Mouse (Mus musculus): ENCODE data around the gene Ankrd44.

- TF ChIP-seq CTCF (IDR thresholded peaks at IDR 0.05; ENCODE audit: low read depth, low read length) (no peak), POLR2A (IDR thresholded peaks at IDR 0.05; ENCODE audit: borderline replicate concordance, low read depth, low read length) (no peak)
Observed at GRCm38 (mm10) chr1:54809098-54809490, 117.1 kb downstream of the Ankrd44 start.

Measured in bone marrow macrophage, adult 2 months (primary cell).